In the genomic region with DNA sequence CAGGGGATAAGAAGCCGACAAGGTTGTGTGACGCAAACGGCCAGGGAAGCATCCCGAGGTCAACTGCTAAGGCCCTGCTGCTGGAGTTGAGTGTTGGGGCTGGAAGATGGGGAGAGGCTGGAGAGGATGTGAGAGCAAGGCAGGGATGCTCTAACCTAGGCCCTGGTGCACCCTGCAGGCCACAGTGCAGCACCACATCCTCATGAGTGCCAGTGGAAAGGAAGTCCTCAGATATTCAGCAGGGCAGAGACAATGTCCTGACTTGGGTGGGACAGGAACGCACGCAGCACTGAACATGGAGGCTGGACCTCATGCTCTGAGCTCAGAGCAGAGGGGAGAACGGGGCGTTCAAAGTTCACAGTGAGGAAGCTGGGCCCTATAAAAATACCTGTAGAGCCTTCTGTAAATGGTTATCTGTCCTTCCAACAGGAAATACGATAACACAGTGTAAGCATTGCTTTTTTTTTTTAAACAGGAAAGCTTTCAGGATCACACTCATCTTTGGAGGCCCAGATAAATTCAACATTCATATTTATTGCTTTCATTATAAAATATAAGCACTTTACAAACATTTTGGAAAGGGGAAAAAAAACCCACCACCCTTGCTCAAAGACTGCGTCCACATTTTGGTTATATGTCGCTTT, we compare ENCODE assay signal across 13 mouse cellular contexts. TPM values are rescaled to one million over a fixed set of nuclear protein-coding genes. Genes with fewer than 3 reads are reported as not detected.
DNase-seq lines count a peak whose midpoint lies in the region; ATAC-seq and TF ChIP-seq lines count a peak whose summit lies in the region.
"Had no signal": no experiment of that assay in that cellular context is flagged by ENCODE, and none has a peak within 500 bp of the region (broad histone marks: within the 10 kb centered on the region; RNA-seq: fewer than 3 reads in every experiment).

No protein-coding gene starts in this region.

- ATAC-seq in intestine, embryonic 16.5 days: peak; percentile 88
- peak; percentile 54; the same call in 1 of the 2 replicates for ATAC-seq in stomach, embryonic 16.5 days (ENCODE audit: insufficient read depth, low FRiP score)
- no peak for ATAC-seq in erythroblast, adult 5-6 weeks (replicated peaks; ENCODE audit: low FRiP score, poor library complexity, severe bottlenecking)
- ATAC-seq: activated CD4-positive, CD25-positive, alpha-beta regulatory T cell, adult 4 months had no signal

- no peak for TF ChIP-seq POLR2A in lung, adult 2 months (IDR thresholded peaks at IDR 0.05; ENCODE audit: borderline replicate concordance, extremely low read depth, low read depth, low read length)

- H3K4me1 ChIP-seq in heart, embryonic 10.5 days: peaks cover 23% of the 10 kb centered on the region
- peaks cover 4% of the 10 kb centered on the region; the same call in 1 of the 2 replicates for H3K4me1 ChIP-seq in lung, adult 2 months (ENCODE audit: control insufficient read depth, insufficient read depth, low read length)
- H3K4me1 ChIP-seq in intestine, embryonic 16.5 days (ENCODE audit: control insufficient read depth, insufficient read depth, low read length): peaks cover 20% of the 10 kb centered on the region
- H3K4me1 ChIP-seq in stomach, embryonic 16.5 days (ENCODE audit: control insufficient read depth, insufficient read depth, low read length): peaks cover 19% of the 10 kb centered on the region
- H3K4me1 ChIP-seq in midbrain, embryonic 10.5 days: peaks cover 20% of the 10 kb centered on the region

- peak overlapping the region; percentile 42; the same call in 1 of the 2 replicates for H3K27ac ChIP-seq in heart, embryonic 10.5 days
- peak overlapping the region; percentile 62 for H3K27ac ChIP-seq in intestine, embryonic 16.5 days (ENCODE audit: low read length)
- H3K27ac ChIP-seq in stomach, embryonic 16.5 days (ENCODE audit: low read length): no peak overlapping the region
- H3K27ac ChIP-seq in midbrain, embryonic 10.5 days (replicated peaks): no peak overlapping the region
- H3K27ac ChIP-seq: forebrain, embryonic 12.5 days had no signal

- intact Hi-C loops in heart, postnatal 25 days (cut with DNase I): no loop called here

- no peaks in the 10 kb centered on the region for H3K27me3 ChIP-seq in heart, embryonic 10.5 days (ENCODE audit: insufficient read depth, poor library complexity, severe bottlenecking)
- H3K27me3 ChIP-seq in intestine, embryonic 16.5 days (replicated peaks; ENCODE audit: control insufficient read depth, insufficient read depth, low read length): no peaks in the 10 kb centered on the region
- no peaks in the 10 kb centered on the region for H3K27me3 ChIP-seq in stomach, embryonic 16.5 days (ENCODE audit: control insufficient read depth, insufficient read depth, low read length)
- no peaks in the 10 kb centered on the region for H3K27me3 ChIP-seq in midbrain, embryonic 10.5 days (ENCODE audit: low read depth, poor library complexity, severe bottlenecking)
- H3K27me3 ChIP-seq: forebrain, embryonic 12.5 days had no signal

- no peak overlapping the region for H3K4me3 ChIP-seq in heart, embryonic 10.5 days
- no peak overlapping the region for H3K4me3 ChIP-seq in lung, adult 2 months (replicated peaks; ENCODE audit: extremely low read depth, low read depth, low read length)
- H3K4me3 ChIP-seq in intestine, embryonic 16.5 days (ENCODE audit: low read length): no peak overlapping the region
- H3K4me3 ChIP-seq in stomach, embryonic 16.5 days (replicated peaks; ENCODE audit: low read length): no peak overlapping the region
- no peak overlapping the region for H3K4me3 ChIP-seq in midbrain, embryonic 10.5 days
- H3K4me3 ChIP-seq: forebrain, embryonic 12.5 days had no signal

- DNase-seq in heart, embryonic 10.5 days (ENCODE audit: low spot score): peak; percentile 68
- DNase-seq in heart, postnatal 25 days (ENCODE audit: low spot score): no peak
- DNase-seq in lung, adult 2 months: no peak
- DNase-seq in lung, postnatal 25 days (ENCODE audit: low spot score): no peak
- no peak for DNase-seq in midbrain, embryonic 10.5 days (ENCODE audit: low spot score)
- DNase-seq: heart, adult 18-20 months; kidney, adult 8-10 months; retina, postnatal 1 day had no signal

- no peaks in the 10 kb centered on the region for H3K9me3 ChIP-seq in heart, embryonic 10.5 days
- H3K9me3 ChIP-seq in intestine, embryonic 16.5 days (ENCODE audit: control insufficient read depth, low read length): no peaks in the 10 kb centered on the region
- H3K9me3 ChIP-seq in stomach, embryonic 16.5 days (replicated peaks; ENCODE audit: control insufficient read depth, low read length): no peaks in the 10 kb centered on the region
- no peaks in the 10 kb centered on the region for H3K9me3 ChIP-seq in midbrain, embryonic 10.5 days (replicated peaks)
- H3K9me3 ChIP-seq: forebrain, embryonic 12.5 days had no signal

- no peak overlapping the region for H3K4me2 ChIP-seq in intestine, embryonic 16.5 days (ENCODE audit: low read depth, low read length)
- H3K4me2 ChIP-seq in stomach, embryonic 16.5 days (ENCODE audit: low read depth, low read length): no peak overlapping the region
- H3K4me2 ChIP-seq: forebrain, embryonic 12.5 days had no signal

- 73% methylated on average over 11 of the region's 11 CpGs for WGBS in heart, embryonic 10.5 days
- WGBS in lung, adult 2 months: 54% methylated on average over 11 of the region's 11 CpGs
- 63% methylated on average over 11 of the region's 11 CpGs for WGBS in intestine, embryonic 16.5 days
- WGBS in stomach, embryonic 16.5 days: 67% methylated on average over 11 of the region's 11 CpGs
- 86% methylated on average over 11 of the region's 11 CpGs for WGBS in midbrain, embryonic 10.5 days

- no peak overlapping the region for H3K9ac ChIP-seq in intestine, embryonic 16.5 days (ENCODE audit: low read depth, low read length)
- H3K9ac ChIP-seq in stomach, embryonic 16.5 days (ENCODE audit: low read length): no peak overlapping the region
- H3K9ac ChIP-seq: forebrain, embryonic 12.5 days had no signal

- H3K36me3 ChIP-seq in heart, embryonic 10.5 days: peaks cover 8% of the 10 kb centered on the region; the same call in 1 of the 2 replicates
- 0 out of 2 replicates have a peak, but pooled peaks cover 4% of the 10 kb centered on the region for H3K36me3 ChIP-seq in intestine, embryonic 16.5 days (ENCODE audit: control insufficient read depth, insufficient read depth, low read length)
- H3K36me3 ChIP-seq in stomach, embryonic 16.5 days (ENCODE audit: control insufficient read depth, insufficient read depth, low read length): no peaks in the 10 kb centered on the region
- peaks cover 14% of the 10 kb centered on the region for H3K36me3 ChIP-seq in midbrain, embryonic 10.5 days

- TF ChIP-seq CTCF in lung, adult 2 months (IDR thresholded peaks at IDR 0.05; ENCODE audit: insufficient read depth, low read length): peak; percentile 59

RNA-seq across cellular contexts. Expression of a gene that starts 23.0 kb away (rescaled TPM):
- 114 TPM in 2 replicates for polyA plus RNA-seq in heart, embryonic 10.5 days (2016; fragmentation: Nextera tagmentation; extraction: Ambion mirVana)
- 10 to 100 TPM; 41.8 to 41.9 TPM for total RNA-seq in heart, postnatal 25 days (2021)
- polyA plus RNA-seq in lung, adult 2 months (2012; rRNA removed): 7.7 and 13.8 TPM in 2 replicates
- 126 and 129 TPM in 2 replicates for polyA plus RNA-seq in intestine, embryonic 16.5 days (2015; fragmentation: Nextera tagmentation; extraction: Ambion mirVana)
- polyA plus RNA-seq in stomach, embryonic 16.5 days (2015; fragmentation: Nextera tagmentation; extraction: Ambion mirVana): 143 and 145 TPM in 2 replicates
- 37.0 and 44.4 TPM in 2 replicates for total RNA-seq in erythroblast, adult 5-6 weeks (2015; ENCODE audit: low replicate concordance)
- total RNA-seq in erythroblast, adult 5-6 weeks (2017; ENCODE audit: low replicate concordance): 37.4 and 46.7 TPM in 2 replicates
- polyA plus RNA-seq in midbrain, embryonic 10.5 days (2016; fragmentation: Nextera tagmentation; extraction: Ambion mirVana): 116 and 119 TPM in 2 replicates

Comparison
In these comparisons a context has a peak if more than half of its experiments do, and no peak if none do; other contexts are left out.
1. H3K27ac ChIP-seq: peak in heart, embryonic 10.5 days (single experiment) and intestine, embryonic 16.5 days (single experiment); none in stomach, embryonic 16.5 days (single experiment) and midbrain, embryonic 10.5 days (single experiment).